Mouse (Mus musculus) ovary, postnatal 36 days (tissue): ENCODE results near the gene Snhg11.
A peak's percentile ranks its signal among the peaks of the same experiment; 100 is the strongest.

Experiments
- DNase-seq: peaks from one replicate; pipeline ENCODE4 v3.0.0; 2022; ENCODE audit warnings: low spot score, mixed read lengths

Snhg11 gene

DNA sequence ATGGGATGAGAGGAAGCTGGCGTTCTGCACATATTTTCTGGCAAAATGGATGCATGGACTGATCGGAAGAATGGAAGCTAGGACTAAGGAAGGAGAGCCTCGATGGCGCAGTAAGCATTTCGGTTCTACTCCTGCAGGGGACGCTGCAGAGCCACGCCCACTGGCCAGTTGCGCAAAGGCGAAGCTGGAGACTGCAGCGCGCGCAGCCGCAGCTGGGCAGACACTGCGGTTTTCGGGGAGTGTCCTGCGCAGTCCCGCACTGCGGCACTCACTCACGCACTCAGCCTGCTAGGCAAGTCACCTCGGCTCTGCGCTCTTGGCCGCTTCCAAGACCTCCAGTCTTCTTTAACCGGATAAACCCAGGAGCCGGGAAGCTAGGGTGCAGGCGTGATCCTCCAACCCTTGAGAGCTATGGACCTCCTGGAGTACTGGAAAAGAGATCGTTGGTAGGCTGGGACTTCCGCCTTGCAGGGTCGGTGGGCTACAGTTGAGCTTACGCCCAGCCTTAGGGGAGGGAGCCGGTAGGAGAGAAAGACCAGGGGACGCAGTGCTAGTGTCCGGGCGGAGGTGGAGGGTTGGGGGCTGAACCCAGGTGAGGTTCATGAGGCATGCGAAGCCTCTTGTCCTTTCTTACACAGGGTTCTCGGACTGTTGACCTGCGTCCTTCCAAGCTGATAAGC is at the start of gene Snhg11:
Gene Snhg11 (plus strand): TSS at position 196 of the 680 bp plus-strand sequence.
- DNase-seq: peak; percentile 47

DNA sequence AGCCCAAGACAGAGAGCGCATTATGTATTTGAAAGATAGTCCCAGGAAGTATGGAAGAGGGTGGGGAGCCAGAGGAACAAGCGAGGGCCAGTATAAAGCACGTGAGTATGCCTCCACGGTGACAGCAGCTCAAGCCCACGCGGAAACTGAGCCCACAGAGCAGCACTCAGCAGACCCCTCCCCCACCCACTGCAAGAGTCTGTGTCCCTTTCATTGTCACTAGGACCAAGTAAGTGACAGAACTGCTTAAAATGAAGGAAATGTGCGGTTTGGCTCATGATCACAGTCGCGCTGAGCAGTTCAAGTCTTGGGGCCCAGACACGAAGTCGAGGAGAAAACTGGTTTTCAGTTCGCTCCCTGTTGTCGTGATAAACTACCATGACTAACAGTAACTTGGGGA is 41.1 kb upstream of the Snhg11 start:
- DNase-seq: no peak

DNA sequence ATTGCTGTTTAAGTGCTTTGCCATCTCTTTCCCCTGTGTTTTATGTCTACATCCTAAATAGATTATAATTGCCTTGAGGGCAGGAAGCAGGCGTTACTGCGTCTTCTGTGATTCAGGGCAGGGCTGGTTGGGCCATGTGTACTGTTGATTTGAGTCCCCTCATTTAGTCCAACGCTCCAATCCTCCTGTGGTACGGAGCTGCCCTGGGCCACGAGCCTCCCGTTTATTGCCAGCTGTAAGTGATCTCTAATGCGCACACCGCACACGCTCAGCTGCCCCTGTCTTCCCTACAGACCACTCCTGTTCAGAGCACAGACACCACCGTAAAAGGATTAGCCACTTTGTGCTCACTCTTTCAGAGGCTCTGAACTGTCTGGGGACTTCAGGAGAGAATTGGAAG is 37.7 kb upstream of the Snhg11 start:
- no peak for DNase-seq

DNA sequence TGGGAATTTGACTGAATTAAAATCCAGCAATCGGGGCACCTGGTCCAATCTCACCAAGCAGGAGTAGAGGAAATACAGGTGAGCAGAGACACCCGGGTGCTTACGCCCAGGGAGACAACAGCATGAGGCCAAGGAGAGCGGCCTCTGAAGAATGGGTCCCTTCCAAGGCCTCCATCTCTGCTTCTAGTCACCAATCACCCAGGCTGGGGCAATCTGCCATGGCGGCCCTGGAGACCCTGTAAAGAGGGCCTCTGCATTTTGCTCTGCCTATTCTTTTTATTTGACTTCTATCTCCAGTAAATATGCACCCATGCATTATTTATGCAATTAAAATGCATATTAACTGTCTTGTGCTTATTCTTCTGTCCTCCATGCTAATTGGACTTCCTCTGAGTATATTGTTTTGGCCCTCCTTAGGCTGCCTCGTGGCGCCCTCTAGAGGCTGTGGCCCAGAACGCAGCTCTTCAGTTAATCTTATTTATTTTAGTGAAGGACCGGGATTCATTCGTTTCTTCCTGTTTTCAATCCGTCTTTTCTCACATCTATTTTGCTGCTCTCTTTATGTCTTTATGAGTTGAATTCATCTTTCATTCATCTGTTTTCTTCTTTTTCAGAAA is 35.4 kb upstream of the Snhg11 start:
- peak; percentile 55 for DNase-seq

DNA sequence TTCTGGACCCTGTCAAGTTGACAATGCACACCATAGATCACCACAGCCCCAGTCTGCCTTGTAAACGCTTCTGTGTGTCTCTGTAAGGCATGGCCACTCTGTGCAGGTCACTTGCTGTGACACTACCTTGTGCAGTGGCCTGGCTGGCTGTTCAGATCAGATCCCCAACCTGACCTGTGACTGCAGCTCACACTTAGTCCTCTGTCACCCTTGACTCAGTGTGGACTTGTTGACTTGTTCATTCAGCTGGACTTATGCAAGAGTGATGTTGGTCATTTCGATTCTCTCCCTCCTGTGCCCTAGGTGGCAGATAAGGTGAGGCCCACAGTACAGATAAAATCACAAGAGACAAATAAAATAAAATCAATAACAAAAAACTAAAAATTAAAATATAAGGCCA is 34.1 kb upstream of the Snhg11 start:
- no peak for DNase-seq

DNA sequence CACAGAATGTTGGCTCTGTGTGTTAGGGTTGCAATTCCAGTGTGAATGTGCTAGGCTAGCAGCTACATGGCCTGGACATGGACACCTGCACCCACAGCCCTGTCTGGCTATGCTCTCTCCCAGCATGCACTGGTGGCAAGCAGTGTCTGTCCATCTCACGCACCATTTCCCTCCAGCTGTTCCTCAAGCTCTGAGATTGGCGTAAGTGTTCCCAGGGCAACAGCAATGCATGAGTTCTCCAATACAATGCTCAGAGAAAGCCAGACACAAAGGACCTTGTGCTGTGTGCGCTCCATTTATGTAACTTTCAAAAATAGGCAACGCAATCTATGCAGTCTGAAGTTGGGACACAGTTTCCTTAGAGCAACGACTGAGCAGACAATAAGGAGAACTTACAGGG is 31.9 kb upstream of the Snhg11 start:
- no peak for DNase-seq

DNA sequence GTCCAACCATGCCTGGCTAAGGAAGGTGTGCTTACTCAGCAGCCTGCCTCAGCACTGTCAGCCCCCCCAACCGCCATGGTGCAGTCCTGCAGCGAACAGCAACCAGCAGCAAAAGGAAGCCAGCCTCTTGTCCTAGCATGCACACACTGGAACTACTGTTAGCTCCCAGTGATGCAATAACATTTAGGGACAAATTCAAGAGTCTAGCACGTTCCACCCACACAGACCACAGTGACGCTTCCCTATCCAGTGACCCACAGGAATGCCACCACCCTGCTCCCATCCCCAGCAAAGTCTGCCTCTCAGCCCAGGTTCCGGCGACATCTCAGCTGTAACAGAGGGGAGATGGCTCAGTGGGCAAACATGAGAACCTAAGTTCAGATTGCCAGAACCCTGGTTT is 29.0 kb upstream of the Snhg11 start:
- DNase-seq: no peak

DNA sequence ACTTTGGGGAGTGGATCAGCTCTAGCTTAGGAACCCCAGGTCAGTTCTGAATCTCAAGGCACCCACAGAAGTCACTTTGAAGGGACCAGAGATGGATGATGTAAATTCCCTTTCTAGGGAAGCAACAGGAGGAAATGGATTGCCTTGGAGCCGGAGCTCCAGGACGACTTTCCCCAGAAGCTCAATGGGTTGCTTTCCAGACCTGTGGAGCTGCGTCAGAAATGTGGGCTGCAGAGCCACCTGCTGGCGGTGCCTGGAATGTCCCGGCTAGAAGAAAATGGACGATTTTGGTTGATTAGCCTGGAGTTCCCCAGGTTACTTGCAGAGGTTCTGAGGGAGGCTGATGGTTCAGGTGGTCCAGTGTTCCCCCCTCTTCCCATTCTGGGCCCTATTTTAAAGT is 27.6 kb upstream of the Snhg11 start:
- DNase-seq: peak; percentile 65

DNA sequence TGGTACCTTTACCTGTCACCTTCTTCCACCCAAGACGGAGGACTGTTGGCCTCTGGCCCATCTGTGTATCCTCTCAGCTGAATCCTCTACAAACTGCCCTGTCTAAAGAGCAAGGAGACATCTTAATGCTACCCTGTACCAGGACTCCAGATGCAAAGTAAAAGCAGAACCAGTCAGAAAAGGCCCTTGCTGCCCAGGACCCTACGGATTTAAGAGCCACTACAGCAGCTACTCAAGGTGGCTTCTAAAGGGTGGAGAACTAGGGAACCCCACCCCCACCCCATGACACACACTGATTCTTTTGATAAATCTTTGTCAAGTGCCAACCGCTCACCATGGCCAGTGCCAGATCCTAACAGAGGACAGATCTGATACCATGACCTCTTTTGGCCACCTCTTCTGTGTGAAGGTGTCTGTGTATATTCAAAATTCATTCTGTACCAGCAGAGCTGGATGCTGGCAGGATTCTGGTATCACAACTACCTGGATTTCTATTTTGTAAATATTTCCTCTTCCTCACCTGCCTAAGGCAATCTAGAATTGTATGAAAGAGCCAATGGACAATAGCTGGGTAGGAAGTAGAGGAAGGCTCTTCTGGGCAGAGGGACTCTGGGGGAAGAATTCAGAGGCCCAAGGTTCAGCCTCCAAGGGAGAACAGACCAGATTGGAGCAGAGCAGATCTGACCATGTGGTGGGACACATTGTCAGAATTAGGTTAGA is 22.5 kb upstream of the Snhg11 start:
- DNase-seq: no peak

DNA sequence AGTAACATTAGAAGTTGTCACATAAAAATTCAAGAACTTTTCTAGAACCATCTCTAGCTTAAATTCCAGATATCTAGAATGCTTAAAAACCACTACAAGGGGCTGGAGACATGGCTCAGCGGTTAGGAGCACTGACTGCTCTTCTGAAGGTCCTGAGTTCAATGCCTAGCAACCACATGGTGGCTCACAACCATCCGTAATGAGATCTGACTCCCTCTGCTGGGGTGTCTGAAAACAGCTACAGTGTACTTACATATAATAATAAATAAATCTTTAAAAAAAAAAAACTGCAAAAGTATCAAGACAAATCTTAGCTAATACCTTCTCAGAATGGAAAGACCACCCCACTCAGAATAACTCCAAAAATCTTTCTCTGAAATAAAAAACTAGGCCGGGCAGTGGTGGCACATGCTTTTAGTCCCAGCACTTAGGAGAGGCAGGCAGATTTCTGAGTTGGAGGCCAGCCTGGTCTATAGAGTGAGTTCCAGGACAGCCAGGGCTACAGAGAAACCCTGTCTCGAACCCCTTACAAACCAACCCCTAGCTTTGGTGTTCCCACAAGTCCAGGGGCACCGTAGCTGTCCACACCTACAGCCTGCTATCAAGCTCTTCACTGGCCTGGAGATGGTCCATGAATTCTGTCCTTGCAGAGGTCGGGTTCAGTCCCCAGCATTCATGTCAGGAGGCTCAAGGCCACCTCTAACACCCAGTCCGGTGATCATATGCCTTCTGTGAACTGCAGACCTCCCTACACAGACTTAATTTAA is 20.9 kb upstream of the Snhg11 start:
- no peak for DNase-seq

DNA sequence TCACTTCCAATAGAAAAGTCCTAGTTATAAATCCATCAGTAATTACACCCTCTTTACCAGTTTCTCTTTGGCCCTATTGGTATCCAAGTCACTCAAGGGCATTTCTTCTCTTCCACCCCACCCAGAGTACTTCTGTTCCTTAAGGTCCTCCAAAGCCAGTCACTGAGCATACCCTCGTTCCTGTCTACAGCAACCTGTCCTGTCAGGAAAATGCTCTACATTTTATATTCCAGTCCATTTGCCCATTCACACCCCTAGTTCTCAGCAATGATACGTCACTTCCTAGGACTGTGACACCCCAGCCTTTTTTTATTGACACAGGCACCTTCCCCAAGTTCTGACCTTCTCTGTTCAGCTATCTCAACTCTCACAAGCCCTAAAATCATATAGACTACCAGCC is 20.2 kb upstream of the Snhg11 start:
- DNase-seq: no peak

DNA sequence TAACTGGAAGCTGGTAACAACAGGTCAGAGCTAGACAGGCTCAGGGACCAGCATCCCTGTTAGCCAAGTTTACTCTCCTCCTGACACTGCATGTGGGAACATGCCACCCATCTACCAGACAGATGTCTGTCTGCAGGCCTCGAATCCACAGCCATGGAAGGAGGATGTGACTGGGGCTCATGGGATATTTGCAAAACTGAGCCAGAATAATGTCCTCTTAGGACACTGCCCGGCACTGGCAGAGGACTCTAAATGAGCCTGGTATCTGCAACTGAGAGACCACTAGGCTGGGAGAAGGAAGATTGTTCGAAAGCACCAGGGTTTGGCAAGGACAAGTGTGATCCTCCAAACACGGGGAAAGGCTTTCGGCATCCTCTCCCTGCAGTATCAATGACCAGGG is 19.3 kb upstream of the Snhg11 start:
- DNase-seq: no peak

DNA sequence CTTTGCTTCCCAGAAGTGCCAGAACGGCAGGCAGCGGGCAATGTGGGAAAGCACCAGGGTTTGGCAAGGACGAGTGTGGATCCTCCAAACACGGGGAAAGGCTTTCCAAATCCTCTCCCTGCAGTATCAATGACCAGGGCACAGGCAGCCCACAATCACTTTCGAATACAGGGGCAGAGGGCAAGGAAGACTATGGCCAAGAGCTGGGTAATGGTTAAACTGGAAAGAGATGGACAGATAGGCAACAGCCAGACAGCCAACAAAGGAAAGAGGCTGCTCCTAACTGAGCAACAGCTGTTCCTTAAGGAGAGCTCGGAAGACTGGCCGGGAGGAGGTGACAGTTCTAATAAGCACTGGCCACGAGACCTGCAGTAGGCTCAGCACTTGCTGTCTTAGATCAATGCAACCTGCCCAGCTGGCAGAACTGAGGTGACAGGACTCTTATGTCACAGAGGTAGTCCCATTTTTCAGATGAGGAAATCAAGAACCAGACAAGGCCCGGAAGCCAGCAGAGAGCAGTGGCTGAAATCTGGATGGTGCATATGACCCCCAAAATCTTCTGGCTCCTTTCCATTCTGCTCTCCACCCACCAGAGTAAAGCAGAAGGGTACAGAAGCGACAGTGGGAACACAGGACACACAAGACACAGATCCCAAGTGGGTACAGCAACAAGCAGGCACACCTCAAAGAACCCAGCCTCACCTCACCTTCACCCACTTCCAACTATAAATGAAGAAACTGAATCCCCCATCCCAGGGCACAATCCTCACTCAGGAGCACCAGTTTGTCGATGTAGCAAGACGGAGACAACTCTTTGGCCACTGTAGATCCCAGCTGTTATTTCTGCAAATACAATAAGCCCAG is 15.4 kb upstream of the Snhg11 start:
- DNase-seq: no peak

DNA sequence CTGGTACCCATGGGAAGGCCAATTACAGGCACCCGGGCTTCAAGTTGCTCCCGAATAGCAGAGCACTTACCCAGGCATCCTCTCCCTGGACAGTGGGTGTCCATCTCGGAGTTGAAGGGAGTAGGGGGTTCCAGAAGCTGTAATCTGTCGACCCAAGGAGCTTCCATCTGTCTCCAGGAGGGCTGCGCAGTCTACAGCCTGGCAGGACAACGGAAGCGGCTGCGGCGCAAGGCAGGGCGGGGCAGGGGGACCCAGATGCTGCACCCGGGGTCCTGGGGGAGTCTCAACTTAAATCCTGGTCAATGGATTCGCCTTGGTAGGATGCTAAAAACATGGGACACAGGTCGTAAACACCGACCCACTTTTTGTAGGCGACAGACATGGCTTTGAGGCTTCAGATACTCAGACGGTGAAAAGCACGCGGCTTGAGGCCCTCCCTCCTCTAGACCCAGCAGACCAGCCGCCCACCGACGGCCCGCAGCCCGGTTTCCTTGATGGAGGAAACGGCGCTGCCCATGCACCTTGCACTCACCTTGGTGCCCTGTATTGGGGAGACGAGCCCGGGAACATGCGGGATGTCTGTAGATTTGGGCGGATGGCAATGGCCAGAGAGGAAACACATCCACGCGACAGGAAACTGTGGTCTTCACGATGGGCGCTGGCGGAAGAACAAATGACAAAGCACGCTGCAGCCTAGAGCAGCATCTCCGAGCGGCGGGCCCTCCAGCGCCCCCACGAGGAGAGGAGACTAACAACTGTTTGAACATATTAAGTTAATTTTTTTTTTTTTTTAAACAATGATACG is 14.4 kb upstream of the Snhg11 start:
- peak; percentile 82 for DNase-seq

DNA sequence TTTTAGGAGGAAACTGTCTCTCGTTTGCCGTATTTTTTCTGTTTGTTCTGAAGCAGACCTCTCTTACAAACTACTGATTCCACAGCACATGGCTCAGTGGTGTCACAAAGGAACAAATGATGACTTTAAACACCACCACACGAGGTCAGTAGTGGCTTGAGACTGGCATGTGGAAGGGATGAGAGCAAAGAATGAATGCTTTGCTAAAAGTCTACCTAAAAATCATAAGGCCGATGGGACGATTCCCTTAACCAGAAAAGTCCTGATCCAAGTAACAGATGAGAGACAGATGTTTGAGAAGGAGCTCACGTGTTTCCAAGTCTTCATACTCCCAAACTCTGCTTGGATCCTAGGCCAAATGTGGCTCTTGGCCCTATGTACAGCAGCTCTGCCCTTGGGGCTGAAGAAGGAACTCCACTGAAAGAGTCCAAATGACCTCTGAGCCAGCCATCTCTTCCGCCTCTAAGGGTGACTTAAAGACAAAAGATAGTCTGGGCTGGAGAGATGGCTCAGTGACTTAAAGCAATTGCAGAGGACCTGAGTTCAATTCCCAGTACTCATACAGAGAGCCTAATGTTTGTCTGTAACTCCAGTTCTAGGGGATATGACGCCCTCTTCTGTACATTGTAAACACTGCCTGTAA is 13.6 kb upstream of the Snhg11 start:
- no peak for DNase-seq

DNA sequence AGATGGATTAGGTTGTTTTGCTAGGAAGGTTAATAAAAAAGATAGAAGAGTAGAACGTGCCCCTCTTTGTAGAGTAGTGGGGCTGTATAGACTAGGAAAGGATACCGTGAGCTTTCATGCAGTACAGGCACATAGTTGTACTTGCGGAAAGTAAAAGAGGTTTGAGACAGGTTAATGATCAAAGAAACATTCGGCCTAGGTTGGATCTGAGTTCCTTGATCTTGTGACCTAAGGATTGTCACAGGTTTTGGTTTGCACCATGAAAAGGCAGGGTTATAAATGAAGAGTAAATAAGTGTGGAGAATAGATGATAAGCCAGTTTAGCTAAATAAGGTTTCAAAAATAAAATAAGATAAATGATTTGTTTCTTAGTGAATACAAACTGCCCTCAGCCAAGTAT is 11.3 kb upstream of the Snhg11 start:
- DNase-seq: no peak

DNA sequence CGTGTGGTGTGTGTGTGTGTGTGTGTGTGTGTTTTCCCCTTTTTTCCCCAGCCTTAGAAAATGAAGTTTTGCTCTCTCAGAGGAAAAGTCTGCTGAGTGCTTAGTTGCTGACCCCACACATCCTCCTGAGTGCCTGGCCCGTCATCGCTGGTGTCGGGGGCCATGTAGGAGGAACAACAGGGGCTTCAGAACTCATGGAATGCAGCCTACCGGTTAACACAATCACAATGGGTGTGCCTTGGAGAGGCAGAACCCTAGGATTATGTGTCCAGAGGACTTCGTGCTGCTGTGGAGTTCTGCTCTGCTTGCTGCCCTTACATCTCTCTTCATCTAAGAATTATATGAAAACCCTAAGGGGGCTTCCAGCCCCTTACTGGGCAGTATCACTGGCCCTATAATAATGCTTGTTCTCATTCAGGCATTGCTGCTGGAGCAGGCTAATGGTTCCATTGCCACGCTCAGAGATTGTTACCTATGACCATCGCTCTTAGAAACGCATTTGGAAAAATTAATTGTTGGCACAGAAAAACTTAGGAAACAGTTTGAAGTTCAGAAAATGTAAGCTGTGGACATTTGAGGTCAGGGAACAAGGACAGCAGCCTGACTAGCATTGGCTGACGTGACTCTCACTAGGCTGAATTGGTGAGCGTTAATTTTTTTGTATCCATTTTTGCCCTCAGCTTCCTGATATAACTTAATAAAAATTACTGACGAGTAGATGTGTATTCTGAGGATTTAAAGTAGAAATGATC is 10.2 kb upstream of the Snhg11 start:
- no peak for DNase-seq

DNA sequence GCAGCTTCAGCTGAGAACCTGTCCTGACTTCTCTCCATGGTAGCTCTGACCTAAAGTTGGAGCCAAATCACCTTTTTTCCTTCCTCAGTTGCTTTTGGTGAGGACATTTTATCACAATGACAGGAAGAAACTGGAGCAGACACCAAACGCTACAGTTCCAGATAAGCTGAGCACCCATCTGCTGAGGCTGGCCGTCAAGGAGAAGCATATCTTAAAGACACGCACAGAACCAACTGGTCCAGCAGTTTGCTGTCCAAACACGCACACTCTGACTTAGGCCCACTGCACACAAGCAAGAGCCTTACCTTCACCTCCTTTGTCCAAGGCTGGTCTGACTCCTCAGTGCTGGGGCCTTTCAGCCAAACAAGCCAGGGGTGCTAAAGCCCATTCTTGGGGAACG is 7.8 kb upstream of the Snhg11 start:
- no peak for DNase-seq

DNA sequence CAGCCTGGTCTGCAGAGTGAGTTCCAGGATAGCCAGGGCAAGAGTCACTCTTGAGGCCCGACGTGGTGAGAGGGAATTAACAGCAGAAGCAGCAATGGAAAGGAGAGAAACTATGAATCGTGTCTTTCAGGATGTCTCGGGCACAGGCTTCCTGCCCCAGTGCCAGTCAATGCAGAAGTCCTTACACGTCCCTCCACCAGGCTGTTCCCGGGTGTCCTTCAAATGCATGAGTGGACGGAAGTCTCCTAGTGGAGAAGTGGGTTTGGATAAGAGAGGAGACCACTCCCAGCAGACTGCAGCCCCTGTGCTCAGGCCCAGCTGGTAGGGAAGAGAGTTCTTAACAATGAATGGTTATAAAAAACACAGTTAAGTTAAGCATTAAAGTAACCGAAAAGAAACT is 7.1 kb upstream of the Snhg11 start:
- DNase-seq: no peak
